Mouse (Mus musculus): Measurements from ENCODE around the gene AC134908.4. TPM values are rescaled to one million over a fixed set of nuclear protein-coding genes. Genes with fewer than 3 reads are reported as not detected.

AC134908.4 gene
- polyA plus RNA-seq, 1 experiment from 2014 or later = 0.98 TPM

GRCm38 (mm10) chr17:25777948-25778347 lies 17.5 kb downstream of the AC134908.4 start:
- no peak overlapping the region for H3K9ac ChIP-seq
- WGBS = 95% methylated on average over 5 of the region's 5 CpGs
- no peaks in the 10 kb centered on the region for H3K9me3 ChIP-seq (replicated peaks)
- H3K4me3 ChIP-seq = no peak overlapping the region
- no peak overlapping the region for H3K27ac ChIP-seq
- no peak overlapping the region for H3K4me2 ChIP-seq (replicated peaks)
- peaks cover 44% of the 10 kb centered on the region for H3K36me3 ChIP-seq
- peaks cover 11% of the 10 kb centered on the region for H3K4me1 ChIP-seq
- no peaks in the 10 kb centered on the region for H3K27me3 ChIP-seq
- ATAC-seq (ENCODE audit: low FRiP score) = no peak

DNA sequence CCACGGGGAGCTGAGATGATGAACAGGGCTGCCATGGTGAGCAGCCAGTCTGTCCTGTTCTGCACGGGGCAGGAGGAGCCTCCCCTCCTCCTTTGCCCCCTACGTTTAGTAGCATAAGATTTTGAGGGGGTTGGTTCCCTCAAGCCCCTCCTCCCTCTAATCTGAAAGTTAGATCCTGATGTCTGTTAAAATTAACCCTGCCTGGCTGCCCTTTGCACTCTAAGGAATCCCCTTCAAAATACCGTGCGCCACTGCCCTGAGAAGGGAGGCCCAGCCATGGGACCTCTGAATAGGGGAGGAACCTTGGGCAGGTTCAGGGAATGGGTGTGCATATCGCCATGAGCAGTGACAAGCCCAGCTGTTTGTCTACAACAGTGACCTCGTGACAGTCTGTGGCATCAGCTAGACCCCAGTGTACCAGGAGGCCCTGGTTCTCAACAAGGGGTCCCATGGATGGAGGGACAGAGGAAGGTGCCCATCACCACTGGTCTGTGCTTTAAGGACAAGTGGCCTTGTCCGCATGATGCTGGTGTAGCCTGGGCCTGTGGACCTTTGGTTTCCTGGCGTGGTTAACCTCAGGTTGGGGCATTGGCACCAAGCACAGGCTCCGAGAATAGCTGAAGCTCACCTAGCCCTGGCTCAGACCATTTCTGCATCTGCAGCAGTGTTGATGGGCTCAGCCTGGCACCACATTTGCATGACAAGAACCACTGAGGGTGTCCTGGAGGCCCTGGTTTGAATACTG lies 20.0 kb downstream of the AC134908.4 start:
- H3K27ac ChIP-seq = no peak overlapping the region
- H3K4me2 ChIP-seq (replicated peaks) = no peak overlapping the region
- no peak for ATAC-seq (ENCODE audit: low FRiP score)
- no peak overlapping the region for H3K4me3 ChIP-seq
- no peaks in the 10 kb centered on the region for H3K27me3 ChIP-seq
- H3K4me1 ChIP-seq = peaks cover 10% of the 10 kb centered on the region
- peaks cover 19% of the 10 kb centered on the region; the same call in 1 of the 2 replicates for H3K36me3 ChIP-seq
- 84% methylated on average over 10 of the region's 10 CpGs for WGBS
- no peak overlapping the region for H3K9ac ChIP-seq
- H3K9me3 ChIP-seq (replicated peaks) = no peaks in the 10 kb centered on the region

GRCm38 (mm10) chr17:25773549-25774120 lies 21.8 kb downstream of the AC134908.4 start, which contains the start of gene Narfl:
TSS of gene Narfl (plus strand) at chr17:25773776.
- peak within 1 kb of the TSS; percentile 83 for H3K9ac ChIP-seq
- peaks cover 11% of the 10 kb centered on the region; the same call in 1 of the 2 replicates for H3K36me3 ChIP-seq
- H3K4me1 ChIP-seq = peaks cover 10% of the 10 kb centered on the region
- peak within 1 kb of the TSS; percentile 84 for H3K4me2 ChIP-seq (replicated peaks)
- H3K9me3 ChIP-seq (replicated peaks) = no peaks in the 10 kb centered on the region
- peak within 1 kb of the TSS; percentile 75 for H3K4me3 ChIP-seq
- under 1% methylated on average over 37 of the region's 37 CpGs for WGBS
- peak; percentile 83 for ATAC-seq (ENCODE audit: low FRiP score)
- H3K27me3 ChIP-seq = peaks cover 15% of the 10 kb centered on the region; the same call in 1 of the 2 replicates
- H3K27ac ChIP-seq = no peak within 1 kb of the TSS

DNA sequence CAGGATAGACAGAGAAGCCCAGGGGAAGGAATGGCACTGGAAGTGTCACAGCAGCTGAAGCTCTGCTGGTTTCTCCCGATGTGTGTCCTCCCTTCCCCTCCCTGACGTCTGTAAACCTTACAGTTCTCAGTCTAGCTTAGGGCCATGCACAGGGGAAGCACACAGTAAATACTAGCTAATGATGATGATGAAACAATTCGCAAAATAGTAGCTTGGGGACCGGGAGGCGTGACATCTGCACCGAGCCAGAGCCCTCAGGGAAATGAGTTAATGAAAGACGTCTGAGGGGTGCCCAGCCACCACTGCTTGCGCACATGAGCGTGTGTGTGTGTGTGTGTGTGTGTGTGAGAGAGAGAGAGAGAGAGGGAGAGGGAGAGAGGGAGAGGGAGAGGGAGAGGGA lies 26.1 kb downstream of the AC134908.4 start:
- 51% methylated on average over 9 of the region's 9 CpGs for WGBS
- Histone ChIP-seq H3K27ac (no peak overlapping the region), H3K27me3 (peaks cover 26% of the 10 kb centered on the region), H3K4me2 (replicated peaks) (no peak overlapping the region), H3K4me3 (no peak overlapping the region), H3K4me1 (peaks cover 7% of the 10 kb centered on the region), H3K9me3 (replicated peaks) (no peaks in the 10 kb centered on the region), H3K36me3 (no peaks in the 10 kb centered on the region), H3K9ac (no peak overlapping the region)
- no peak for ATAC-seq (ENCODE audit: low FRiP score)

GRCm38 (mm10) chr17:25765886-25766285 lies 29.6 kb downstream of the AC134908.4 start:
- H3K9me3 ChIP-seq (replicated peaks) = no peaks in the 10 kb centered on the region
- peak; percentile 58 for ATAC-seq (ENCODE audit: low FRiP score)
- 49% methylated on average over 5 of the region's 5 CpGs for WGBS

DNA sequence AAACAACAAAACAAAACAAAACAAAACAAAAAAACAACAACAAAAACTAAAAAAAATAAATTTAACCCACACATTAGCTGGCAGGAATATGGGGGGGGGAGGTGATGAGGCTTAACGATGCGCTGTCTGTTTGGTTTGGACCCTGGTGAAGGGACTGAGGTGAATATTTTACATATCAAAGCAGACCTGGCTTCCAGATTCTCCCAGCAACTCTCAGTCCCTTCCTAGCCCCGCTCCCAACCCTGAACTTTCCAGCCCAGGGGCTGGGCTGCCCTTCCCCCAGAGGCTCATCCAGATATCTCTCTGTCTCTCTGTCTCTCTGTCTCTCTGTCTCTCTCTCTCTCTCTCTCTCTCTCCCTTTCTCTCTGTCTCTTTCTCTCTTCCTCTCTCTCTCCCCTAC lies 32.9 kb downstream of the AC134908.4 start:
- H3K9ac ChIP-seq = no peak overlapping the region
- H3K27me3 ChIP-seq = peaks cover 12% of the 10 kb centered on the region; the same call in 1 of the 2 replicates
- 34% methylated on average over 3 of the region's 3 CpGs for WGBS
- no peak overlapping the region for H3K4me2 ChIP-seq (replicated peaks)
- H3K9me3 ChIP-seq (replicated peaks) = no peaks in the 10 kb centered on the region
- H3K4me1 ChIP-seq = 0 out of 2 replicates have a peak, but pooled peaks cover 2% of the 10 kb centered on the region
- ATAC-seq (ENCODE audit: low FRiP score) = no peak
- no peaks in the 10 kb centered on the region for H3K36me3 ChIP-seq
- no peak overlapping the region for H3K4me3 ChIP-seq
- H3K27ac ChIP-seq = no peak overlapping the region

More at GRCm38 (mm10) chr17:25765886-25766285, 29.6 kb downstream of the AC134908.4 start:
- Histone ChIP-seq H3K27me3 (peaks cover 26% of the 10 kb centered on the region), H3K9ac (no peak overlapping the region), H3K4me2 (replicated peaks) (no peak overlapping the region), H3K4me3 (no peak overlapping the region), H3K36me3 (no peaks in the 10 kb centered on the region), H3K27ac (no peak overlapping the region), H3K4me1 (0 out of 2 replicates have a peak, but pooled peaks cover 2% of the 10 kb centered on the region)

DNA sequence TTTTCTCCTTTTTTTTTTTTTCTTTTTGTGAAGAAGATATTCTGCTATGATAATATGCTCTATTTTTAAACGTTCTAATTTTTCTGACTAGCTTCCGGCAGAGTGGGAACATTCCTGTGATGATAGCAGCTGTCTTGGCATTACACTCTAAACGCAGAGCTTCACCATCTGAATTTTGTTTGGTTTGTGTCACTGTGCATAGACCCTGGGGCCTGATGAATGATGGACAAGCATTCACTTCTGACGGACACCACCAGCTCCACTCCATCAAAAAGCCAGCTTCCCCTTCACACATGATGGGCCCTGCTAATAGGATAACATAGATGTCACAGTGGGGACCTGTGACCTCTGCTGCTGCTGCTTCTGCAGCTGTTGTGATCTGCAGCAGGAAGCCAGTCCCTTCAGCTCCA lies 33.9 kb downstream of the AC134908.4 start:
- Histone ChIP-seq H3K27ac (no peak overlapping the region), H3K4me2 (replicated peaks) (no peak overlapping the region), H3K4me1 (0 out of 2 replicates have a peak, but pooled peaks cover 2% of the 10 kb centered on the region), H3K9ac (peak overlapping the region; percentile 27; the same call in 1 of the 2 replicates), H3K4me3 (no peak overlapping the region), H3K36me3 (no peaks in the 10 kb centered on the region), H3K27me3 (0 out of 2 replicates have a peak, but pooled peaks cover 7% of the 10 kb centered on the region), H3K9me3 (replicated peaks) (no peaks in the 10 kb centered on the region)
- no peak for ATAC-seq (ENCODE audit: low FRiP score)
- WGBS = 39% methylated on average over 4 of the region's 4 CpGs

GRCm38 (mm10) chr17:25760148-25760547 lies 35.3 kb downstream of the AC134908.4 start:
- 80% methylated on average over 8 of the region's 8 CpGs for WGBS
- no peaks in the 10 kb centered on the region for H3K9me3 ChIP-seq (replicated peaks)

GRCm38 (mm10) chr17:25757691-25758090 lies 37.8 kb downstream of the AC134908.4 start:
- H3K27ac ChIP-seq = no peak overlapping the region
- H3K4me3 ChIP-seq = no peak overlapping the region
- H3K9me3 ChIP-seq (replicated peaks) = no peaks in the 10 kb centered on the region
- H3K27me3 ChIP-seq = 0 out of 2 replicates have a peak, but pooled peaks cover 9% of the 10 kb centered on the region
- ATAC-seq (ENCODE audit: low FRiP score) = no peak
- 72% methylated on average over 3 of the region's 3 CpGs for WGBS
- H3K4me2 ChIP-seq (replicated peaks) = no peak overlapping the region
- H3K4me1 ChIP-seq = no peaks in the 10 kb centered on the region
- H3K9ac ChIP-seq = no peak overlapping the region
- H3K36me3 ChIP-seq = no peaks in the 10 kb centered on the region

More at GRCm38 (mm10) chr17:25760148-25760547, 35.3 kb downstream of the AC134908.4 start:
- Histone ChIP-seq H3K4me1 (no peaks in the 10 kb centered on the region), H3K27me3 (0 out of 2 replicates have a peak, but pooled peaks cover 9% of the 10 kb centered on the region), H3K4me3 (no peak overlapping the region), H3K36me3 (no peaks in the 10 kb centered on the region), H3K27ac (no peak overlapping the region), H3K9ac (no peak overlapping the region), H3K4me2 (replicated peaks) (no peak overlapping the region)
- ATAC-seq (ENCODE audit: low FRiP score) = no peak

DNA sequence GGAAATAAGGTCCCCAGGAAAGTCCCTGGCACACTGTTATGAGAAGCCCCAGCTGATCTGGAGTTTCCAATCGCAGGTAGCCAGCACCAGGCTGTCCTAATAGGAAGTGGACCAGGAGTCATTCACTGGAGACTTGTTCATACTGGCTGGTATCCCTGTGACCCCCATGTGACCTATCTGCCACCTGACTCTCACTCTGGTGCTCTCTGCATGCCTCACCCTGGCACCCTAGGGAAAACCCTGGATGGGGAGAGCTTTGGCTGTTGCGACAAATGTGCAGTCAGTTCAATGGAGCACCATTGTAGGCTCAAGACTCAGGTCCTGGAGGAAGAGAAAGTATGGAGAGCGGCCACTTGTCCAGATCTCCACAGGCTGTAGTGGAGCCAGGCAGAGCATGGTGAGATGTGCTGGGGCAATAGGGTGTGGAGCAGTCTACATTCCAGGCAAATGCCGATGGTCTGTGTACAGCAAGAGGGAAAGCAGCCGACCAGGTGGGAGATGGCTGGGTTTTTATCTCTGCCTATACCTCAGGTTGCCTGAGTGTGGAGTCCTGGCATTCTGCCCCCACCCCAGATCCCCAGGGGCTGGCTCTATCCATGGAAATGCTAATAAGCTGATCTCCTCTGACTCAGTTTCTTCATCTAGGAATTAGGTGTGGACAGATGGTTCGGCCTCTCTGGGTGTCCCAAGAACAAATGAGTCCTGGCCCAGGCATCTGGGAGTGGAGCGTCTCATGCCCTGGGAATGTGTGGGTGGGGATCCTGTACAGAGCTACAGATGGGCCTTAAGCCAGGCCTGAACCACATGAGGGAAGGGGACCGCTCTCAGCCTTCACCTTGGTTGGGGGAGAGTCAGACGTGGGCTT lies 38.8 kb downstream of the AC134908.4 start:
- H3K27ac ChIP-seq = no peak overlapping the region
- 0 out of 2 replicates have a peak, but pooled peaks cover 9% of the 10 kb centered on the region for H3K27me3 ChIP-seq
- no peaks in the 10 kb centered on the region for H3K9me3 ChIP-seq (replicated peaks)
- no peaks in the 10 kb centered on the region for H3K36me3 ChIP-seq
- 84% methylated on average over 9 of the region's 9 CpGs for WGBS
- H3K9ac ChIP-seq = no peak overlapping the region
- no peak overlapping the region for H3K4me3 ChIP-seq
- H3K4me2 ChIP-seq (replicated peaks) = no peak overlapping the region
- H3K4me1 ChIP-seq = peaks cover 3% of the 10 kb centered on the region; the same call in 1 of the 2 replicates
- no peak for ATAC-seq (ENCODE audit: low FRiP score)

DNA sequence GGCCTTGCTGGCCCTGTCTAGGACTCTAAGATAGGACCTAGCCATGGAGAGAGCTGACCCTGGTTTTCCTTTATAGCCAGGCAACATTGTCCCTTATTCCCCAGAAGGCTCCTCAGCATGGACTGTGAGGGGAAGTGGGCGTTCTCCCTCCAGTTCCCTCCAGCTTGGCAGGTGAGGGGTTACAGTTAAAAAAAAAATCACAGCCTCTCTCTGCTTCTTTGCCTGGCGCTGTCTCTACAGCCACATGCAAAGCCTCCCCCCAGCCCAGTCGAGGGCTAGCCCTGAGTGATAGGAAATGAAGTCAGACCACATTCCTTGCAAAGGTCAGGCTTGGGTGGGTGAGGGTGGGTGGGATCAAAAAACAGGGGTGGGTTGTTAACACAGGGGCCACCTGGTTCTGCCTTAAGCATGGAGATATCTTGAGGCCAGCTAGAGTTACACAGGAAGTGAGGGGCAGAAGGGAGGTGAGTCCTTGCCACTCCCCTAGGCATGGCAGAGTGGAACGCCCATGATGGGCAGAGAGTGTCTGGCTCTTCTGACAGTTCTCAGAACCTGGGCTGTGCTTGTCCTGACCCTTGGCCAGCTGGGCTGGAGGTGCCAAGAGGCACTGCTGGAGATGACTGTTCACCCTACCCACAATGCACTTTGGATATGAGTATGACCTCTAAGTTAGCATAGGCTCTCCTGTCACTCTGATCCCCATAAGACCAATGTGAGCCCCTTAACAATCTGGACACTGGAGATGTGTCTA lies 39.7 kb downstream of the AC134908.4 start:
- ATAC-seq (ENCODE audit: low FRiP score) = no peak
- Histone ChIP-seq H3K27me3 (0 out of 2 replicates have a peak, but pooled peaks cover 9% of the 10 kb centered on the region), H3K4me2 (replicated peaks) (no peak overlapping the region), H3K27ac (no peak overlapping the region), H3K4me3 (no peak overlapping the region), H3K36me3 (no peaks in the 10 kb centered on the region), H3K9ac (no peak overlapping the region), H3K9me3 (replicated peaks) (no peaks in the 10 kb centered on the region), H3K4me1 (peaks cover 6% of the 10 kb centered on the region; the same call in 1 of the 2 replicates)
- 51% methylated on average over 4 of the region's 4 CpGs for WGBS
